Mouse (Mus musculus): ENCODE measurements around the gene Bag3.

- TF ChIP-seq CTCF (IDR thresholded peaks at IDR 0.05; ENCODE audit: low read depth, low read length) (no peak), GATA2 (IDR thresholded peaks at IDR 0.05; ENCODE audit: borderline replicate concordance, low read depth, low read length) (no peak), GATA1 (IDR thresholded peaks at IDR 0.05; ENCODE audit: borderline replicate concordance, low read length) (no peak)
Observed at GRCm38 (mm10) chr7:128569987-128570656, 46.7 kb downstream of the Bag3 start.
